Mouse (Mus musculus): ENCODE measurements around the gene Olfr295. TPM values are rescaled to one million over a fixed set of nuclear protein-coding genes. Genes with fewer than 3 reads are reported as not detected.

Olfr295 gene
- total RNA-seq (2014; rRNA removed; ENCODE audit: low replicate concordance) (not detected in 2 replicates), polyA plus RNA-seq (2015; fragmentation: Nextera tagmentation; extraction: Ambion mirVana) (not detected in 2 replicates)

- WGBS = 69% methylated on average over 2 of the region's 2 CpGs
- no peaks in the 10 kb centered on the region for H3K4me1 ChIP-seq (ENCODE audit: control insufficient read depth, insufficient read depth)
- no peak for ATAC-seq (ENCODE audit: insufficient read depth, low read depth)
- H3K4me3 ChIP-seq (ENCODE audit: low read depth, low read length) = no peak within 1 kb of the TSS
- H3K27me3 ChIP-seq (ENCODE audit: control insufficient read depth, insufficient read depth, low read length) = no peaks in the 10 kb centered on the region
- H3K27ac ChIP-seq (ENCODE audit: low read depth) = no peak within 1 kb of the TSS
- no peaks in the 10 kb centered on the region for H3K36me3 ChIP-seq (replicated peaks; ENCODE audit: control insufficient read depth, insufficient read depth, low read length)
- TF ChIP-seq EP300 (IDR thresholded peaks at IDR 0.05; ENCODE audit: low read depth) = no peak
- TF ChIP-seq CTCF (IDR thresholded peaks at IDR 0.05; ENCODE audit: low read depth) = no peak
- no peak for DNase-seq (ENCODE audit: low spot score)
- H3K9me3 ChIP-seq (replicated peaks; ENCODE audit: control insufficient read depth, low read length) = no peaks in the 10 kb centered on the region
- no peak within 1 kb of the TSS for H3K4me2 ChIP-seq (ENCODE audit: low read depth, low read length)
- no peak within 1 kb of the TSS for H3K9ac ChIP-seq (replicated peaks; ENCODE audit: low read depth, low read length)
These were observed at the start of gene Olfr295 for GRCm38 (mm10) chr7:86583562-86583961. Gene Olfr295, plus strand, starts transcription at chr7:86583862.

GRCm38 (mm10) chr7:86616543-86616942 is 32.9 kb downstream of the Olfr295 start, which contains the start of gene Olfr294:
Gene Olfr294, minus strand, starts transcription at chr7:86616643.
- no peak for DNase-seq (ENCODE audit: low spot score)
- TF ChIP-seq CTCF (IDR thresholded peaks at IDR 0.05; ENCODE audit: low read depth) (no peak), EP300 (IDR thresholded peaks at IDR 0.05; ENCODE audit: low read depth) (no peak)
- H3K4me1 ChIP-seq (ENCODE audit: control insufficient read depth, insufficient read depth) = no peaks in the 10 kb centered on the region
- H3K4me3 ChIP-seq (ENCODE audit: low read depth, low read length) = no peak within 1 kb of the TSS
- H3K36me3 ChIP-seq (replicated peaks; ENCODE audit: control insufficient read depth, insufficient read depth, low read length) = no peaks in the 10 kb centered on the region
- no peak within 1 kb of the TSS for H3K27ac ChIP-seq (ENCODE audit: low read depth)
- 42% methylated on average over 2 of the region's 2 CpGs for WGBS
- no peak within 1 kb of the TSS for H3K9ac ChIP-seq (replicated peaks; ENCODE audit: low read depth, low read length)
- ATAC-seq (ENCODE audit: insufficient read depth, low read depth) = no peak
- H3K27me3 ChIP-seq (ENCODE audit: control insufficient read depth, insufficient read depth, low read length) = no peaks in the 10 kb centered on the region
- H3K4me2 ChIP-seq (ENCODE audit: low read depth, low read length) = no peak within 1 kb of the TSS
- H3K9me3 ChIP-seq (replicated peaks; ENCODE audit: control insufficient read depth, low read length) = no peaks in the 10 kb centered on the region

Other genes with a start within 250 kb of the Olfr295 start
- not detected in 2 replicates for gene Olfr307, start 246.3 kb upstream of the Olfr295 start, total RNA-seq (2014; rRNA removed; ENCODE audit: low replicate concordance)
- not detected in 2 replicates for gene Olfr307, start 246.3 kb upstream of the Olfr295 start, polyA plus RNA-seq (2015; fragmentation: Nextera tagmentation; extraction: Ambion mirVana)
- gene Olfr305, start 216.9 kb upstream of the Olfr295 start, total RNA-seq (2014; rRNA removed; ENCODE audit: low replicate concordance) = not detected in 2 replicates
- not detected in 2 replicates for gene Olfr305, start 216.9 kb upstream of the Olfr295 start, polyA plus RNA-seq (2015; fragmentation: Nextera tagmentation; extraction: Ambion mirVana)
- gene Olfr304, start 197.2 kb upstream of the Olfr295 start, total RNA-seq (2014; rRNA removed; ENCODE audit: low replicate concordance) = not detected in 2 replicates
- not detected in 2 replicates for gene Olfr304, start 197.2 kb upstream of the Olfr295 start, polyA plus RNA-seq (2015; fragmentation: Nextera tagmentation; extraction: Ambion mirVana)
- not detected in 2 replicates for gene Olfr303, start 186.1 kb upstream of the Olfr295 start, total RNA-seq (2014; rRNA removed; ENCODE audit: low replicate concordance)
- gene Olfr303, start 186.1 kb upstream of the Olfr295 start, polyA plus RNA-seq (2015; fragmentation: Nextera tagmentation; extraction: Ambion mirVana) = not detected in 2 replicates
- not detected in 2 replicates for gene Olfr301, start 180.0 kb upstream of the Olfr295 start, total RNA-seq (2014; rRNA removed; ENCODE audit: low replicate concordance)
- not detected in 2 replicates for gene Olfr301, start 180.0 kb upstream of the Olfr295 start, polyA plus RNA-seq (2015; fragmentation: Nextera tagmentation; extraction: Ambion mirVana)
- not detected in 2 replicates for gene Olfr299, start 123.9 kb upstream of the Olfr295 start, total RNA-seq (2014; rRNA removed; ENCODE audit: low replicate concordance)
- gene Olfr299, start 123.9 kb upstream of the Olfr295 start, polyA plus RNA-seq (2015; fragmentation: Nextera tagmentation; extraction: Ambion mirVana) = not detected in 2 replicates
- gene Olfr298, start 91.4 kb upstream of the Olfr295 start, total RNA-seq (2014; rRNA removed; ENCODE audit: low replicate concordance) = not detected in 2 replicates
- not detected in 2 replicates for gene Olfr298, start 91.4 kb upstream of the Olfr295 start, polyA plus RNA-seq (2015; fragmentation: Nextera tagmentation; extraction: Ambion mirVana)
- gene Olfr297, start 63.9 kb upstream of the Olfr295 start, total RNA-seq (2014; rRNA removed; ENCODE audit: low replicate concordance) = not detected in 2 replicates
- not detected in 2 replicates for gene Olfr297, start 63.9 kb upstream of the Olfr295 start, polyA plus RNA-seq (2015; fragmentation: Nextera tagmentation; extraction: Ambion mirVana)
- not detected in 2 replicates for gene Olfr294, start 32.8 kb downstream of the Olfr295 start, total RNA-seq (2014; rRNA removed; ENCODE audit: low replicate concordance)
- not detected in 2 replicates for gene Olfr294, start 32.8 kb downstream of the Olfr295 start, polyA plus RNA-seq (2015; fragmentation: Nextera tagmentation; extraction: Ambion mirVana)
- not detected in 2 replicates for gene Olfr293, start 65.2 kb downstream of the Olfr295 start, total RNA-seq (2014; rRNA removed; ENCODE audit: low replicate concordance)
- not detected in 2 replicates for gene Olfr293, start 65.2 kb downstream of the Olfr295 start, polyA plus RNA-seq (2015; fragmentation: Nextera tagmentation; extraction: Ambion mirVana)
- gene Olfr292, start 104.5 kb downstream of the Olfr295 start, total RNA-seq (2014; rRNA removed; ENCODE audit: low replicate concordance) = not detected in 2 replicates
- not detected in 2 replicates for gene Olfr292, start 104.5 kb downstream of the Olfr295 start, polyA plus RNA-seq (2015; fragmentation: Nextera tagmentation; extraction: Ambion mirVana)
- 0.04 TPM in 1 of 2 replicates, not detected in the other for gene Folh1, start 192.1 kb downstream of the Olfr295 start, total RNA-seq (2014; rRNA removed; ENCODE audit: low replicate concordance)
- gene Folh1, start 192.1 kb downstream of the Olfr295 start, polyA plus RNA-seq (2015; fragmentation: Nextera tagmentation; extraction: Ambion mirVana) = 0.33 and 0.37 TPM in 2 replicates
- not detected in 2 replicates for gene Vmn2r77, start 211.2 kb downstream of the Olfr295 start, total RNA-seq (2014; rRNA removed; ENCODE audit: low replicate concordance)
- gene Vmn2r77, start 211.2 kb downstream of the Olfr295 start, polyA plus RNA-seq (2015; fragmentation: Nextera tagmentation; extraction: Ambion mirVana) = not detected in 2 replicates